Mouse (Mus musculus) embryonic fibroblast, embryonic 13.5 days (primary cell): ENCODE results near the gene Calcoco2.

Experiments used
- CTCF ChIP-seq: IDR thresholded peaks from 2 replicates; pipeline ENCODE4 v1.5.1; 2011; ENCODE audit warnings: mild to moderate bottlenecking, control low read depth, low read length, moderate library complexity, borderline replicate concordance; ENCODE audit not compliant: insufficient read depth
- POLR2A ChIP-seq: IDR thresholded peaks from 2 replicates; pipeline ENCODE4 v1.6.1; 2011; ENCODE audit warnings: low read depth, mild to moderate bottlenecking, control low read depth, low read length, moderate library complexity

DNA sequence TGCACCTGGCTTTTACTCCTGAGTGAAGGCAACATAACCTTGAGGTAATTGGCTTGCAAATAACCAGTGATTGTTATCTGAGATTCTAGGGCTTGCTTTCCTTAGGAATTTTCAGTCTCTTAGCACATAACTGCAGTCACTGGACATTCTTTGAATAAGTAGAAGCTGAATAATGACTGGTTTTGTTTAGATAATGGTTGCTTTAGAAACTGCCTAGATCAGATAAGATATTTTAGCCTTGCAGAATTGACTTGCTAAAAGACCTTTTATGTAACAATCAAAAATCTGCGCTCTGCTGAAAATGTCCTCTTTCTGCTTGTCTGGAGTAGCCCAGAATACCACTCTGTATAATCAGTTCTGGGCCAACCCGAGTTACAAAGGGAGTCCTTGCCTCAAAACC is 2.3 kb upstream of the Calcoco2 start:
- TF ChIP-seq POLR2A (no peak), CTCF (no peak)
